Mouse (Mus musculus) midbrain, embryonic 11.5 days (tissue): Measurements from ENCODE around the gene D630003M21Rik. TPM values are rescaled to one million over a fixed set of nuclear protein-coding genes. Genes with fewer than 3 reads are reported as not detected.

Experiments used
- ATAC-seq: fragments of 200-750 bp; cut with Nextera tagmentation; 2 replicates; pipeline ENCODE4 v1.8.0; 2017; ENCODE audit warnings: moderate TSS enrichment, moderate library complexity; ENCODE audit not compliant: low FRiP score
- DNase-seq: peaks from one replicate; pipeline ENCODE4 v3.0.0; 2015; ENCODE audit warnings: low spot score; ENCODE audit errors: missing footprints
- H3K27ac ChIP-seq: fragments of 300-500 bp; sonication (generic); 2 replicates; pipeline ENCODE4 v1.5.1; 2014; ENCODE audit warnings: low read depth, low read length
- H3K27me3 ChIP-seq: fragments of 300-500 bp; sonication (generic); 2 replicates; pipeline ENCODE4 v1.6.1; 2014; ENCODE audit warnings: mild to moderate bottlenecking, low read length, moderate library complexity, mixed read lengths; ENCODE audit not compliant: control insufficient read depth, insufficient read depth
- H3K36me3 ChIP-seq: fragments of 300-500 bp; sonication (generic); 2 replicates; pipeline ENCODE4 v1.6.1; 2014; ENCODE audit warnings: mild to moderate bottlenecking, low read length, moderate library complexity, mixed read lengths; ENCODE audit not compliant: control insufficient read depth, insufficient read depth
- H3K4me1 ChIP-seq: fragments of 300-500 bp; sonication (generic); 2 replicates; pipeline ENCODE4 v1.6.1; 2014; ENCODE audit warnings: low read length; ENCODE audit not compliant: control insufficient read depth, insufficient read depth
- H3K4me2 ChIP-seq: fragments of 300-500 bp; sonication (generic); 2 replicates; pipeline ENCODE4 v1.6.1; 2014; ENCODE audit warnings: mild to moderate bottlenecking, moderate library complexity
- H3K4me3 ChIP-seq: fragments of 300-500 bp; sonication (generic); 2 replicates; pipeline ENCODE4 v1.5.1; 2014; ENCODE audit warnings: low read depth, low read length
- H3K9ac ChIP-seq: fragments of 300-500 bp; sonication (generic); 2 replicates; pipeline ENCODE4 v1.6.1; 2014; ENCODE audit warnings: low read length
- H3K9me3 ChIP-seq: fragments of 300-500 bp; sonication (generic); 2 replicates; pipeline ENCODE4 v1.6.1; 2016; ENCODE audit warnings: low read length; ENCODE audit not compliant: control insufficient read depth
- WGBS: fragments of 180-500 bp; shearing (Covaris S2); extraction: QIAGEN DNeasy Blood & Tissue Kit; methylation state at CpG from one replicate; pipeline ENCODE4 v1.1.7; 2014; 5-methylcytosine and 5-hydroxymethylcytosine counted together
- polyA plus RNA-seq: library from polyadenylated mRNA; unstranded; fragments of >200 nt; fragmentation: Nextera tagmentation; extraction: Ambion mirVana; gene quantifications from 2 replicates; pipeline ENCODE4 v1.2.1, GENCODE M21; 2014

The D630003M21Rik gene
- polyA plus RNA-seq, 1 experiment from 2014 or later: 0.92 TPM

DNA sequence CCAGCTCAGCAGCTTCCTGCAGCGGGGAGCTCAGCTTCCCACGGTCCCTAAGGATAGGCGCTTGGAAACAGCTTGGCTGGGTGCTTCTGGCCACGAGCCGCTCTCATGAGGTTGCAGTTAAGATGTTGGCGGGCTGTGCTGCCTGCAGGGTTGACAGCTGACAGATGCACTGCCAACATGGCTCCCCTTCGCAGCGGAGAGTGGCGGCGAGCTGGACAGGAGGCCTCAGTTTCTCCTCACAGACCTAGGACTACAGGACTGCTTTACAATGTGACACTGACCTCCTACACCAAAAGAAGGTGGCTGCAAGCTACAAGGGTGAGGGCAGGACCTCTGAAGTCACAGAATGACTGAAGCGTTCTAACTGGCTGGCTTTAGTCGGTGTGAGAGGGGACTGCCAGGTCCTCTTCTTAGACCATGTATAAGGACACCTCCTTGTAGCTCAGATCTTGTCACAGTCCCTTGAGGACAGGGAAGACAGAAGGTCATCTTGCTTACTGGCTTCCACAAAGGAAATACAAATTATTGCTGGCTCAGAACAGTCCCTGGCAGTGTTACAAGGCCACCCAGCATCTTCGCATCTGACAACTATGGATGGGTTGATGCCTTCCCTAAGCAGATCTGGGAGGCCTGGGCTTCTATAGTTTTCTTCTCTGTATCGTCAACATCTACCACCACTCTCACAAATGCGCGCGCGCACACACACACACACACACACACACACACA lies 13.3 kb upstream of the D630003M21Rik start:
- no peaks in the 10 kb centered on the region for H3K27me3 ChIP-seq
- H3K4me2 ChIP-seq: no peak overlapping the region
- H3K4me3 ChIP-seq: no peak overlapping the region
- no peak for ATAC-seq
- no peaks in the 10 kb centered on the region for H3K9me3 ChIP-seq
- H3K4me1 ChIP-seq: no peaks in the 10 kb centered on the region
- DNase-seq: no peak
- no peaks in the 10 kb centered on the region for H3K36me3 ChIP-seq
- H3K27ac ChIP-seq: no peak overlapping the region
- WGBS: 91% methylated on average over 18 of the region's 18 CpGs
- H3K9ac ChIP-seq: no peak overlapping the region

DNA sequence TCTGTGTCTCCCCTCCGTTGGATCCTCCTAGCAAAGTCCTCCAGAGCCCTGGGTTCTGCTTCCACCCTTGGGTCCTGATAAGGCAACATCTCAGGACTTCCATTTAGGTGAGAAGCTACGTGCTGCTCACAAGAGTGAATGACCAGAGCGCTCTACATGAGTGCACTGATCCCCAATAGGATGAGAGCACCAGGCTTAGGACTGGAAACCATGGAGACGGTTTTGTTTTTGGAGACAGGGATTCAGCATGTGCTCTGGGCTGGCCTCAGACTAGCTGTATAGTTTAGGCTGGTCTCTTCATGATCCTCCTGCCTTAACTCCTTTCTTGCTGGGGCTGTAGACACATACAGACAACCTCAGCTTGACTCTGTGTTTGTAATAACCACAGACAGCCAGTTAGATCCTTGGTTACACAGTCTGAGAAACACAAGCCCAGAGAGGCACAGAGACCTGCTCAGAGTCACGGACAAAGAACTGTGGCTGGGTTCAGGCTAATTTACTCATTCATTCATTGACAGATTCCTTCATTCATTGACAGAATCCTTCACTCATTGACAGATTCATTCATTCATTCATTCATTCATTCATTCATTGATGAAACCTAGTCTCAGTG lies 12.2 kb upstream of the D630003M21Rik start:
- no peak for DNase-seq
- 50% methylated on average over 5 of the region's 5 CpGs for WGBS
- Histone ChIP-seq H3K36me3 (no peaks in the 10 kb centered on the region), H3K27me3 (no peaks in the 10 kb centered on the region), H3K27ac (no peak overlapping the region), H3K4me3 (no peak overlapping the region), H3K9me3 (no peaks in the 10 kb centered on the region), H3K9ac (no peak overlapping the region), H3K4me1 (no peaks in the 10 kb centered on the region), H3K4me2 (no peak overlapping the region)
- ATAC-seq: no peak

DNA sequence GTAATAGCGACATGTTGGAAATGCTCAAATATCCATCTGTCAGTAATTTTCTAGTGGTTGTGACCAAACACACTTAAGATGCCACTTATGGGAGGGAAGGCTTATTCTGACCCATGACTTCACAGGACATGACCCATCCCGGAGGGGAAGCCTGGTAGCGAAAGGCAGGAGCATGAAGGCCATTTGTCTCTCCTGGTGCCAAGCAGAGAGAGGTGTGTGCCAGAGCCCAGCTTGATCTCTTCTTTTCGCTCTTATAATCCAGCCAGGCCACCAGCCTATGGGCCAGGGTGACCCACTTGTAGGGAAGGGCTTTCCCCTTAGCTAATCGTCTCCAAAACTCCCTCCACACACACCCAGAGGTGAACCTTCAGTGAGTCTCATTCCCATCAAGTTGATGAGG lies 9.1 kb upstream of the D630003M21Rik start:
- H3K4me2 ChIP-seq: no peak overlapping the region
- DNase-seq (no peak), ATAC-seq (no peak)
- no peaks in the 10 kb centered on the region for H3K4me1 ChIP-seq
- H3K9me3 ChIP-seq: no peaks in the 10 kb centered on the region
- no peak overlapping the region for H3K9ac ChIP-seq
- H3K4me3 ChIP-seq: no peak overlapping the region
- no peak overlapping the region for H3K27ac ChIP-seq
- H3K27me3 ChIP-seq: no peaks in the 10 kb centered on the region
- no peaks in the 10 kb centered on the region for H3K36me3 ChIP-seq
- 91% methylated on average over 5 of the region's 5 CpGs for WGBS

DNA sequence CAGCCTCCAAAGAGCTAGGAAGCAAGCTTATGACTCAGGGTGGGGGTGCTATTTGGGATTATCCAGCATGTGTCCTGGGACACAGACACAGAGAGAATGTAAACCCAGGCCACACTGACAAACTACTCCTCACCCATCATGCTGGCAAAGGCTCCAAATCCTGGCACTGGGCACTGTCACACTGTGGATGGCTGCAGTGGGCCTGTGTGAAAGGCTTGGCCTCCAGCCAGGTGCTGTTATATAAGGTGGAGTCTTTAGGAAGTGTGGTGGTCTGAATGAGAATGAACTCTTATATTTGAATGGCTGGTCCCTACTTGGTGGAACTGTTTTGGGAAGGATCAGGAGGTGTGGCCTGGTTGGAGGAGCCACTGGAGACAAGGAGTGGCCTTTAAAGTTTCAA lies 7.7 kb upstream of the D630003M21Rik start:
- ATAC-seq (no peak), DNase-seq (no peak)
- Histone ChIP-seq H3K4me1 (no peaks in the 10 kb centered on the region), H3K9me3 (no peaks in the 10 kb centered on the region), H3K27ac (no peak overlapping the region), H3K27me3 (no peaks in the 10 kb centered on the region), H3K36me3 (no peaks in the 10 kb centered on the region), H3K4me2 (no peak overlapping the region), H3K4me3 (no peak overlapping the region), H3K9ac (no peak overlapping the region)

DNA sequence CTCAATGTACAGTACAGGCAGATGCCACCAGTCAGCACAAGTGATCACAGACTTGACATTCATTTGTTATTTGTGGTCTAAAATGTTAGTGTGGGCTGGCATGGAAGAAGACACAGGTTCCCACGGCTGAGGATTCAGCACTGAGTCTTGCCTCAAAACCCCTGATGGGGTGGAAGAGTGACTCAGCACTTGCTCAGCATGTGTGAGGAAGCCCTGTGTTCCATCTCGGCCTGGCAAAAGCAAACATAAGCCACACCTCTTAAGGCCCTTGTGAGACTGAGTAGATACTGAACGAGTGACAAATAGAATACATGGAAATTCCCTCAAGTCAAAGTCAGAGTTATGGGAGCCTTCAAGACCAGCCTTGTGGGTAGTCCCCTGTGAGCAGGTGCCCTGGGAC lies 4.1 kb upstream of the D630003M21Rik start:
- WGBS: 83% methylated on average over 3 of the region's 3 CpGs
- ATAC-seq: no peak
- H3K9me3 ChIP-seq: no peaks in the 10 kb centered on the region

DNA sequence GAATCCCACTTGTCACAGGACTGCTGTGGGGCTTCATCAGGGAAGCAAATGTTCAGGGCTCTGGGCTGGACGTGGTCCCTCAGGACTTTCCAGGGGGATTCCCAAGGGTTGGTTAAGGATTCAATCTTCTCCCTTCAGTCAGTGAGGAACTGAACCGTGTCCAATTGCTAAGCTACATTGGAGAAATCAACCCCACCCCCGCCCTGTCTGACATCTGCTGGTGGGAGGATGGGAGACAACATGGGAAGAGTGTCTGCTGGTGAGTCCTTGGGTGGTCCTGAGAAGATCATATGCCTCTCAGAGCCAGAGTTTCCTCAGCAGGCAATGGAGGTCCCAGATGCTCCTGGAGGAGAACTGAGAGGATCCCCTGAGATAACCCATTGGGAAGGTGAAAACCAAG lies 3.4 kb upstream of the D630003M21Rik start:
- Histone ChIP-seq H3K27me3 (no peaks in the 10 kb centered on the region; the same call in 1 of the 2 replicates), H3K4me2 (no peak overlapping the region), H3K4me1 (peaks cover 25% of the 10 kb centered on the region), H3K36me3 (no peaks in the 10 kb centered on the region), H3K27ac (no peak overlapping the region), H3K4me3 (no peak overlapping the region), H3K9ac (no peak overlapping the region), H3K9me3 (no peaks in the 10 kb centered on the region)
- DNase-seq (no peak), ATAC-seq (no peak)
- WGBS: 62% methylated on average over 3 of the region's 3 CpGs

More for the DNA sequence above, 4.1 kb upstream of the D630003M21Rik start:
- Histone ChIP-seq H3K4me2 (no peak overlapping the region), H3K27ac (no peak overlapping the region), H3K4me1 (peaks cover 24% of the 10 kb centered on the region), H3K27me3 (no peaks in the 10 kb centered on the region; the same call in 1 of the 2 replicates), H3K9ac (no peak overlapping the region), H3K4me3 (no peak overlapping the region), H3K36me3 (no peaks in the 10 kb centered on the region)
- no peak for DNase-seq

DNA sequence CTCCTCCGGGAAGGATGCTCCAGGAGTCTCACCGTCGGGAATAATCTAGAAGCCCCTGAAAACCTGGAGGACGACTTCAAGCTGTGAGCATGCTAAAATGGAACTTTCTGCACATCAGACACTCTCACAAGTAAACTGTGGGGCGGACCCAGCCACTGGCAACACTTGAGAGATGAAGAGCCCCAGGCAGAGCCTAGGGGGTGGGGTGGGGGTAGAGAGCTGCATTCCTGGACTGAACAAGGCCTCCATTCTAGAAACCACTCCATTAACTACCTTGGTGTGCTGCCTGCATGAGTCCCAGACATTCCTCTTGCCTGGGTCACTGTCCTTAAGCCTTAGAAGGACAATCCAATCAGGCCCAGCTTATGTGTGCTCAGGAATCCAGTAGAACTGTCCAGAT lies 2.0 kb upstream of the D630003M21Rik start:
- no peak overlapping the region for H3K4me2 ChIP-seq
- 14% methylated on average over 5 of the region's 5 CpGs for WGBS
- H3K9ac ChIP-seq: no peak overlapping the region
- no peak for ATAC-seq
- H3K4me3 ChIP-seq: no peak overlapping the region
- peak overlapping the region; percentile 6; the same call in 1 of the 2 replicates for H3K27ac ChIP-seq
- no peak for DNase-seq
- peaks cover 25% of the 10 kb centered on the region for H3K4me1 ChIP-seq
- H3K9me3 ChIP-seq: no peaks in the 10 kb centered on the region
- no peaks in the 10 kb centered on the region for H3K36me3 ChIP-seq
- H3K27me3 ChIP-seq: no peaks in the 10 kb centered on the region; the same call in 1 of the 2 replicates

DNA sequence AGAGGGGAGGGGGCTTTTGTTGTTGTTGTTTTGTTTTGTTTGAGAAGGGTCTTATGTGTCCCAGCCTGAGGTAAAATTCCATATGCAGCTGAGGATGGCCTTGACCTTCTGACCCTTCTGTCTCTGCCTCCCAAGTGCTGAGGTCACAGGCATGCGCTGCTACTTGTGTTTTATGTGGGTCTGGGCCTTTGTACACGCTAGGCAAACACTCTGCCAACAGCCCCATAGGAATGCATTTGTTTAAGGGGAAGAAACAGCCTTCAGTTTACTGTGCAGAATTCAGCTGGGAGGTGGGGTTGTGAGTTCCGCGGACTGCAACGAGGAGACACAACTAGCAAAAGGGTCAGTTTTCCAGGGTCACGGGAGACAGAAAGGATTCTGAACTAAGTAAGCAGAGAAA lies 1.6 kb upstream of the D630003M21Rik start:
- 19% methylated on average over 6 of the region's 6 CpGs for WGBS
- H3K27ac ChIP-seq: no peak overlapping the region
- DNase-seq: no peak
- no peak overlapping the region for H3K4me3 ChIP-seq
- no peaks in the 10 kb centered on the region for H3K9me3 ChIP-seq
- peaks cover 25% of the 10 kb centered on the region for H3K4me1 ChIP-seq
- no peaks in the 10 kb centered on the region; the same call in 1 of the 2 replicates for H3K27me3 ChIP-seq
- H3K36me3 ChIP-seq: no peaks in the 10 kb centered on the region
- H3K9ac ChIP-seq: no peak overlapping the region
- no peak overlapping the region for H3K4me2 ChIP-seq
- ATAC-seq: no peak

DNA sequence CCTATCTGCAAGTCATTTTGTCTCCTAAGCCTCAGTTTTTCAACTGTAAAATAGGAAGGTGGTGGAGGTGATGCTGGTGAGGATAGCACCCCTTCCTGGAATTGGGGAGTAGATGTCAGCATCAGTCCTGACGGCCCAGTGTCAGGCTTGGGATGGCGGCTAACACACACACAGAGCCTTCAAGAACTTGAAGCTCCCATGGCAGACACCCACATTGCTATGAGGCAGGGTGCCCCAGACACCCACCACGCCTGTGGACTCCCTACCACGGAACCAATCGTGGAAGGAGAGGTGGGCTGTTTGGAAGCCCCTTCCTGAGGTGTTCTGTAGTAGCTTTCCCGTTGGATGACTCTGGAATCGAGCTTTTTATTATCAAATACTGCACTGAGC lies 476 bp upstream of the D630003M21Rik start:
- Histone ChIP-seq H3K4me1 (peaks cover 25% of the 10 kb centered on the region), H3K4me2 (peak overlapping the region; percentile 85), H3K27ac (peak overlapping the region; percentile 1; the same call in 1 of the 2 replicates), H3K36me3 (no peaks in the 10 kb centered on the region), H3K9me3 (no peaks in the 10 kb centered on the region), H3K4me3 (peak overlapping the region; percentile 39), H3K9ac (peak overlapping the region; percentile 66), H3K27me3 (no peaks in the 10 kb centered on the region; the same call in 1 of the 2 replicates)
- ATAC-seq (0 out of 2 replicates have a peak, but pooled peaks have one; percentile 14), DNase-seq (peak; percentile 91)
- WGBS: 19% methylated on average over 7 of the region's 7 CpGs
